Mouse (Mus musculus) CH12.LX (cell line): Measurements from ENCODE around the gene Spata7. TPM values are rescaled to one million over a fixed set of nuclear protein-coding genes. Genes with fewer than 3 reads are reported as not detected.

Experiments
- DNase-seq: peaks from one replicate; pipeline ENCODE4 v3.0.0-alpha.2; 2013; ENCODE audit errors: extremely low read depth
- H3K27ac ChIP-seq: 2 replicates; pipeline ENCODE4 v1.5.1; 2012; ENCODE audit warnings: low read depth, mild to moderate bottlenecking, control low read depth, moderate library complexity; ENCODE audit not compliant: insufficient read depth
- H3K27me3 ChIP-seq: replicated peaks from 2 replicates; pipeline ENCODE3; 2012; ENCODE audit warnings: inconsistent platforms
- H3K36me3 ChIP-seq, 2 experiments: replicated peaks in 1 of 2; 2 replicates each; pipeline versions ENCODE3 to v1.6.1; 2012; ENCODE audit warnings: inconsistent platforms in 1 of 2, low read length in 1 of 2, mild to moderate bottlenecking in 1 of 2, mixed read lengths in 1 of 2, moderate library complexity in 1 of 2; ENCODE audit not compliant: control insufficient read depth in 1 of 2, insufficient read depth in 1 of 2
- H3K4me1 ChIP-seq, 2 experiments: 2 replicates each; pipeline ENCODE4 v1.6.1; 2012; ENCODE audit warnings: inconsistent platforms in 1 of 2, moderate library complexity in 1 of 2; ENCODE audit not compliant: insufficient read depth in 2 of 2, control insufficient read depth in 1 of 2
- H3K4me2 ChIP-seq: 2 replicates; pipeline ENCODE4 v1.6.1; 2012; ENCODE audit warnings: low read depth, mild to moderate bottlenecking, control low read depth; ENCODE audit not compliant: poor library complexity, insufficient read depth, severe bottlenecking
- H3K4me3 ChIP-seq, 3 experiments: fragments of 150-350 bp in 1 of 3; sonication (generic) in 1 of 3; replicated peaks in 1 of 3; 2 replicates each; pipeline versions ENCODE3 to v1.5.1; 2011 to 2012; ENCODE audit warnings: low read depth in 2 of 3, low read length in 2 of 3, mild to moderate bottlenecking in 2 of 3, moderate library complexity in 2 of 3, control low read depth in 1 of 3, improper control_type of control experiment in 1 of 3, inconsistent platforms in 1 of 3, mixed read lengths in 1 of 3; ENCODE audit not compliant: poor library complexity in 1 of 3
- H3K79me2 ChIP-seq: replicated peaks from 2 replicates; pipeline ENCODE4 v1.6.1; 2012; ENCODE audit warnings: mild to moderate bottlenecking, moderate library complexity; ENCODE audit not compliant: control insufficient read depth, poor library complexity, insufficient read depth, severe bottlenecking; ENCODE audit errors: extremely low read depth
- H3K9ac ChIP-seq: 2 replicates; pipeline ENCODE4 v1.6.1; 2012; ENCODE audit warnings: low read depth, mild to moderate bottlenecking, control low read depth, moderate library complexity; ENCODE audit not compliant: insufficient read depth
- H3K9me3 ChIP-seq: replicated peaks from 2 replicates; pipeline ENCODE3; 2012; ENCODE audit warnings: low read length, inconsistent platforms, mixed read lengths
- CHD1 ChIP-seq: IDR thresholded peaks from 2 replicates; pipeline ENCODE4 v1.6.1; 2012; ENCODE audit warnings: low read depth, low read length, improper control_type of control experiment, inconsistent platforms
- CHD2 ChIP-seq: IDR thresholded peaks from 2 replicates; pipeline ENCODE4 v1.6.1; 2011; ENCODE audit warnings: low read length, improper control_type of control experiment
- CTCF ChIP-seq, 2 experiments: IDR thresholded peaks in 1 of 2; conservative IDR thresholded peaks in 1 of 2; 2 replicates each; pipeline ENCODE4 v1.5.1; 2011 to 2012; ENCODE audit warnings: low read depth in 2 of 2, low read length in 2 of 2, improper control_type of control experiment in 1 of 2, inconsistent platforms in 1 of 2, mild to moderate bottlenecking in 1 of 2, moderate library complexity in 1 of 2
- E2F4 ChIP-seq: IDR thresholded peaks from 2 replicates; pipeline ENCODE4 v1.6.1; 2011; ENCODE audit warnings: low read depth, low read length, improper control_type of control experiment; ENCODE audit not compliant: insufficient replicate concordance
- ETS1 ChIP-seq: conservative IDR thresholded peaks from 2 replicates; pipeline ENCODE4 v1.6.1; 2012; ENCODE audit warnings: low read depth, mild to moderate bottlenecking, inconsistent platforms, low read length, improper control_type of control experiment, moderate library complexity
- GABPA ChIP-seq: IDR thresholded peaks from 2 replicates; pipeline ENCODE4 v1.6.1; 2012; ENCODE audit warnings: low read depth, low read length, improper control_type of control experiment, inconsistent platforms; ENCODE audit not compliant: insufficient replicate concordance
- JUN ChIP-seq: IDR thresholded peaks from 2 replicates; pipeline ENCODE4 v1.6.1; 2011; ENCODE audit warnings: low read depth, mild to moderate bottlenecking, low read length, improper control_type of control experiment, moderate library complexity; ENCODE audit not compliant: insufficient read depth
- JUND ChIP-seq: conservative IDR thresholded peaks from 2 replicates; pipeline ENCODE4 v1.6.1; 2011; ENCODE audit warnings: low read depth, low read length, improper control_type of control experiment
- MAFK ChIP-seq: IDR thresholded peaks from 2 replicates; pipeline ENCODE4 v1.6.1; 2011; ENCODE audit warnings: low read length, improper control_type of control experiment; ENCODE audit not compliant: insufficient replicate concordance
- MAX ChIP-seq: IDR thresholded peaks from 2 replicates; pipeline ENCODE4 v1.6.1; 2011; ENCODE audit warnings: low read length, improper control_type of control experiment
- MEF2A ChIP-seq: IDR thresholded peaks from 2 replicates; pipeline ENCODE4 v1.6.1; 2014; ENCODE audit warnings: low read depth, mild to moderate bottlenecking, inconsistent platforms, low read length, improper control_type of control experiment, borderline replicate concordance
- POLR2AphosphoS2 ChIP-seq: IDR thresholded peaks from 2 replicates; pipeline ENCODE4 v1.6.1; 2011; ENCODE audit warnings: low read depth, low read length, improper control_type of control experiment
- SMC3 ChIP-seq: IDR thresholded peaks from 2 replicates; pipeline ENCODE4 v1.6.1; 2011; ENCODE audit warnings: low read depth, low read length, improper control_type of control experiment
- UBTF ChIP-seq: IDR thresholded peaks from 2 replicates; pipeline ENCODE4 v1.6.1; 2012; ENCODE audit warnings: low read depth, mild to moderate bottlenecking, inconsistent platforms, low read length, improper control_type of control experiment, moderate library complexity
- ZC3H11A ChIP-seq: IDR thresholded peaks from 2 replicates; pipeline ENCODE4 v1.6.1; 2012; ENCODE audit warnings: low read depth, mild to moderate bottlenecking, inconsistent platforms, low read length, improper control_type of control experiment
- ZNF384 ChIP-seq: IDR thresholded peaks from 2 replicates; pipeline ENCODE4 v1.6.1; 2012; ENCODE audit warnings: low read depth, low read length, improper control_type of control experiment, inconsistent platforms
- dilution Hi-C: fragments of 300-500 bp; cut with MboI; formaldehyde crosslinking; loops from 2 replicates; pipeline ENCODE4 v1.14.3; 2020; ENCODE audit warnings: low sequenced_read_pairs; ENCODE audit not compliant: extremely low pct_unique_long_range_greater_than_20kb, extremely low pct_ligation_motif_present
- in situ Hi-C: fragments of 300-500 bp; cut with MboI; formaldehyde crosslinking; loops from 3 replicates; pipeline ENCODE4 v1.14.3; 2019; ENCODE audit warnings: low sequenced_read_pairs, low pct_ligation_motif_present, low pct_unique_long_range_greater_than_20kb, mixed read lengths
- polyA plus RNA-seq: library from polyadenylated mRNA; unstranded; fragments of >175 nt; gene quantifications from 2 replicates; pipeline ENCODE4 v1.2.1, GENCODE M21; 2012; ENCODE audit warnings: low read depth; ENCODE audit not compliant: insufficient read length
- total RNA-seq, 2 experiments: library from RNA; depleted of rRNA; stranded (reverse); fragments of 300-350 nt in 1 of 2; fragments of >200 nt in 1 of 2; gene quantifications; 2 replicates each; pipeline ENCODE4 v1.2.3; 2012 to 2014

Spata7 gene
- total and polyA plus RNA-seq, 3 experiments: 6.2 to 9.4 (median 8.2) TPM

DNA sequence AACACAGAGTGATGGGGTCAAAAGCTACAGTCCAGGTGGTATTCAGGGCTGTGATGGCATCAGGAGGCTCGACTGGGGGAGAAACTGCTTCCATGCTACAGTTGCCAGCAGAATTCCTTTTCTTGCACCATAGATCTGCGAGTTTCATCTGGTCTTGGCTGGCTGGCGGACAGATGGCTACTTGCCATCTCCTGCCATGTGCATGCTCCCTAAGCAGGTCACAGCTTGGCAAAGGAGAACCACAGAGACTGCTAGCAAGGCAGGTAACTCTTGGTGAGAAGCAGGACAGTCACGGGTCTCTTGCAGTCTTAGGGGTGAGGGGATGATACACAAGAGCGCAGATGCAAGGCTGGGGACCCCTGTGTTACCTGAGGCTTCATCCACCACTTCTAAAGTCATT, 41.9 kb downstream of the Spata7 start:
- Histone ChIP-seq H3K27me3 (no peaks in the 10 kb centered on the region), H3K79me2 (no peaks in the 10 kb centered on the region), H3K4me2 (no peak overlapping the region), H3K27ac (no peak overlapping the region), H3K4me3 (no peak overlapping the region), H3K4me1 (peaks cover 0 to 5% of the 10 kb centered on the region in 2 experiments; a peak in 2 of 4 replicates), H3K9ac (no peak overlapping the region), H3K36me3 (peaks cover 7 to 25% of the 10 kb centered on the region in 2 experiments), H3K9me3 (peaks cover 4% of the 10 kb centered on the region)
- dilution Hi-C loops: no loop called here
- DNase-seq: no peak
- TF ChIP-seq MAFK (no peak), E2F4 (no peak), JUN (no peak), POLR2AphosphoS2 (no peak), SMC3 (no peak), MEF2A (no peak), ZNF384 (no peak), GABPA (no peak), ETS1 (no peak), JUND (no peak), UBTF (no peak)
- in situ Hi-C loops: loop anchor here (10.0 kb wide), 1 partner anchor 65 kb away; the partner anchor contains the start of gene Ptpn21

DNA sequence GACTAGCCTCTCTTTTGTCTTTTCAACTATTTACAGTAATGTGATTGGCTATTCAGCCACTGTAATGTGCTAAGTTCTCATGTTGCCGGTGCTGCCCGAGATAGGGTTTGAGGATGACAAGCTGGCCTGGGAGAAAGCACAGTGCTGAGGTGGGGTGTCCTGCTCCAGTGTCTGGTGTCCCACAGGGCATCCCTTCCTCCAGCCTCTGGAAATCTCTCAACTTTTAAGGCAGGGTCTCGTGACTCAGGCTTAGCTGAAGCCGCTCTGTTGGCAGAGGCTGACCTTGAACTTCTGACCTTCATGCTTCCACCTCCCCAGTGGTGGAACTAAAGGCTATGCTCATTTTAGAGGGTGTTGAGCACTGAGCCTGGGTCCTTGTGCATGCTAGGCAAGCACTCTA, 42.5 kb downstream of the Spata7 start:
- no peak for DNase-seq
- Histone ChIP-seq H3K79me2 (no peaks in the 10 kb centered on the region), H3K4me1 (peaks cover 0 to 8% of the 10 kb centered on the region in 2 experiments; a peak in 2 of 4 replicates), H3K27me3 (no peaks in the 10 kb centered on the region), H3K9me3 (peaks cover 4% of the 10 kb centered on the region), H3K27ac (no peak overlapping the region), H3K4me2 (no peak overlapping the region), H3K36me3 (peaks cover 7 to 22% of the 10 kb centered on the region in 2 experiments), H3K4me3 (no peak overlapping the region), H3K9ac (no peak overlapping the region)
- in situ Hi-C loops: loop anchor here (10.0 kb wide), 1 partner anchor 64 kb away; the partner anchor contains the start of gene Ptpn21
- TF ChIP-seq CHD1 (no peak), MAX (no peak), ZC3H11A (no peak), MAFK (no peak), CTCF (conservative IDR thresholded peaks at IDR 0.05 in 1 of 2, IDR thresholded peaks at IDR 0.05 in 1 of 2; ENCODE audit: low read depth in 2 of 2, low read length in 2 of 2) (no peak), CHD2 (no peak), UBTF (no peak)
- dilution Hi-C loops: no loop called here
